Mouse (Mus musculus): ENCODE results near the gene Zscan2. TPM values are rescaled to one million over a fixed set of nuclear protein-coding genes. Genes with fewer than 3 reads are reported as not detected.

The Zscan2 gene
- polyA plus RNA-seq, 1 experiment from 2014 or later: 5.6 TPM

- Histone ChIP-seq H3K9me3 (replicated peaks; ENCODE audit: control insufficient read depth, low read length) (no peaks in the 10 kb centered on the region), H3K4me3 (ENCODE audit: low read depth, low read length) (no peak overlapping the region), H3K4me2 (ENCODE audit: low read length) (no peak overlapping the region), H3K36me3 (ENCODE audit: control insufficient read depth, insufficient read depth, low read length) (peaks cover 83% of the 10 kb centered on the region), H3K27ac (ENCODE audit: low read depth, low read length) (no peak overlapping the region), H3K27me3 (replicated peaks; ENCODE audit: control insufficient read depth, insufficient read depth, low read length) (no peaks in the 10 kb centered on the region), H3K9ac (ENCODE audit: low read length) (no peak overlapping the region), H3K4me1 (ENCODE audit: control insufficient read depth, insufficient read depth, low read length) (no peaks in the 10 kb centered on the region)
- ATAC-seq (no peak), DNase-seq (ENCODE audit: low spot score) (no peak)
- 84% methylated on average over 4 of the region's 4 CpGs for WGBS
Measured at GRCm38 (mm10) chr7:80917916-80918465, 57.3 kb downstream of the Zscan2 start.

- DNase-seq (ENCODE audit: low spot score) (no peak), ATAC-seq (no peak)
- Histone ChIP-seq H3K9me3 (replicated peaks; ENCODE audit: control insufficient read depth, low read length) (no peaks in the 10 kb centered on the region), H3K9ac (ENCODE audit: low read length) (no peak overlapping the region), H3K27ac (ENCODE audit: low read depth, low read length) (no peak overlapping the region), H3K4me3 (ENCODE audit: low read depth, low read length) (no peak overlapping the region), H3K4me2 (ENCODE audit: low read length) (no peak overlapping the region), H3K27me3 (replicated peaks; ENCODE audit: control insufficient read depth, insufficient read depth, low read length) (no peaks in the 10 kb centered on the region), H3K36me3 (ENCODE audit: control insufficient read depth, insufficient read depth, low read length) (peaks cover 80% of the 10 kb centered on the region), H3K4me1 (ENCODE audit: control insufficient read depth, insufficient read depth, low read length) (no peaks in the 10 kb centered on the region)
- WGBS: 90% methylated on average over 8 of the region's 8 CpGs
Measured at GRCm38 (mm10) chr7:80918982-80919646, 58.4 kb downstream of the Zscan2 start.

- ATAC-seq (no peak), DNase-seq (ENCODE audit: low spot score) (no peak)
- peaks cover 80% of the 10 kb centered on the region for H3K36me3 ChIP-seq (ENCODE audit: control insufficient read depth, insufficient read depth, low read length)
- no peak overlapping the region for H3K4me2 ChIP-seq (ENCODE audit: low read length)
- H3K4me1 ChIP-seq (ENCODE audit: control insufficient read depth, insufficient read depth, low read length): no peaks in the 10 kb centered on the region
- WGBS: 91% methylated on average over 5 of the region's 5 CpGs
- no peak overlapping the region for H3K9ac ChIP-seq (ENCODE audit: low read length)
- no peaks in the 10 kb centered on the region for H3K9me3 ChIP-seq (replicated peaks; ENCODE audit: control insufficient read depth, low read length)
- H3K27ac ChIP-seq (ENCODE audit: low read depth, low read length): no peak overlapping the region
- no peak overlapping the region for H3K4me3 ChIP-seq (ENCODE audit: low read depth, low read length)
- H3K27me3 ChIP-seq (replicated peaks; ENCODE audit: control insufficient read depth, insufficient read depth, low read length): no peaks in the 10 kb centered on the region
Measured at GRCm38 (mm10) chr7:80919647-80920008, 58.9 kb downstream of the Zscan2 start.

GRCm38 (mm10) chr7:80923165-80923564, 62.4 kb downstream of the Zscan2 start:
- Histone ChIP-seq H3K9me3 (replicated peaks; ENCODE audit: control insufficient read depth, low read length) (no peaks in the 10 kb centered on the region), H3K27me3 (replicated peaks; ENCODE audit: control insufficient read depth, insufficient read depth, low read length) (no peaks in the 10 kb centered on the region), H3K4me1 (ENCODE audit: control insufficient read depth, insufficient read depth, low read length) (no peaks in the 10 kb centered on the region), H3K9ac (ENCODE audit: low read length) (no peak overlapping the region), H3K27ac (ENCODE audit: low read depth, low read length) (no peak overlapping the region), H3K4me2 (ENCODE audit: low read length) (no peak overlapping the region), H3K36me3 (ENCODE audit: control insufficient read depth, insufficient read depth, low read length) (peaks cover 76% of the 10 kb centered on the region), H3K4me3 (ENCODE audit: low read depth, low read length) (no peak overlapping the region)
- ATAC-seq (no peak), DNase-seq (ENCODE audit: low spot score) (no peak)
- WGBS: 93% methylated on average over 2 of the region's 2 CpGs

Other genes starting within 250 kb of the Zscan2 start
- gene Crtc3, start 172.0 kb upstream of the Zscan2 start, polyA plus RNA-seq (2014; fragmentation: Nextera tagmentation; extraction: Ambion mirVana): 7.9 and 10.6 TPM in 2 replicates
- gene Iqgap1, start 34.9 kb upstream of the Zscan2 start, polyA plus RNA-seq (2014; fragmentation: Nextera tagmentation; extraction: Ambion mirVana): 16.5 and 21.5 TPM in 2 replicates
- 36.3 and 38.1 TPM in 2 replicates for gene Wdr73, start 40.3 kb downstream of the Zscan2 start, polyA plus RNA-seq (2014; fragmentation: Nextera tagmentation; extraction: Ambion mirVana)
- gene Nmb, start 44.2 kb downstream of the Zscan2 start, polyA plus RNA-seq (2014; fragmentation: Nextera tagmentation; extraction: Ambion mirVana): 3.8 and 7.9 TPM in 2 replicates
- gene Sec11a, start 86.9 kb downstream of the Zscan2 start, polyA plus RNA-seq (2014; fragmentation: Nextera tagmentation; extraction: Ambion mirVana): 149 and 164 TPM in 2 replicates
- 5.8 and 9.3 TPM in 2 replicates for gene Zfp592, start 132.8 kb downstream of the Zscan2 start, polyA plus RNA-seq (2014; fragmentation: Nextera tagmentation; extraction: Ambion mirVana)
- 0.04 and 0.06 TPM in 2 replicates for gene Alpk3, start 196.7 kb downstream of the Zscan2 start, polyA plus RNA-seq (2014; fragmentation: Nextera tagmentation; extraction: Ambion mirVana)

All from forebrain, embryonic 14.5 days (tissue).